Mouse (Mus musculus): ENCODE measurements around the gene Wdr6. TPM values are rescaled to one million over a fixed set of nuclear protein-coding genes. Genes with fewer than 3 reads are reported as not detected.

The Wdr6 gene
- polyA plus RNA-seq, 1 experiment: 97.4 TPM

GRCm38 (mm10) chr9:108571401-108571973 lies 7.1 kb downstream of the Wdr6 start:
- no peak for TF ChIP-seq POLR2A (IDR thresholded peaks at IDR 0.05; ENCODE audit: borderline replicate concordance, insufficient read depth, low read length)
- TF ChIP-seq CTCF (IDR thresholded peaks at IDR 0.05; ENCODE audit: borderline replicate concordance, insufficient read depth, low read depth, low read length): no peak
- no peak for DNase-seq
- H3K4me1 ChIP-seq (ENCODE audit: control insufficient read depth, insufficient read depth, low read length): peaks cover 4% of the 10 kb centered on the region; the same call in 1 of the 2 replicates
- H3K27me3 ChIP-seq (ENCODE audit: control insufficient read depth, insufficient read depth, low read length): no peaks in the 10 kb centered on the region
- no peak overlapping the region for H3K4me3 ChIP-seq (replicated peaks; ENCODE audit: insufficient read depth, low read depth, low read length)
- WGBS: 90% methylated on average over 16 of the region's 16 CpGs
- H3K27ac ChIP-seq (ENCODE audit: insufficient read depth, low read length): no peak overlapping the region

DNA sequence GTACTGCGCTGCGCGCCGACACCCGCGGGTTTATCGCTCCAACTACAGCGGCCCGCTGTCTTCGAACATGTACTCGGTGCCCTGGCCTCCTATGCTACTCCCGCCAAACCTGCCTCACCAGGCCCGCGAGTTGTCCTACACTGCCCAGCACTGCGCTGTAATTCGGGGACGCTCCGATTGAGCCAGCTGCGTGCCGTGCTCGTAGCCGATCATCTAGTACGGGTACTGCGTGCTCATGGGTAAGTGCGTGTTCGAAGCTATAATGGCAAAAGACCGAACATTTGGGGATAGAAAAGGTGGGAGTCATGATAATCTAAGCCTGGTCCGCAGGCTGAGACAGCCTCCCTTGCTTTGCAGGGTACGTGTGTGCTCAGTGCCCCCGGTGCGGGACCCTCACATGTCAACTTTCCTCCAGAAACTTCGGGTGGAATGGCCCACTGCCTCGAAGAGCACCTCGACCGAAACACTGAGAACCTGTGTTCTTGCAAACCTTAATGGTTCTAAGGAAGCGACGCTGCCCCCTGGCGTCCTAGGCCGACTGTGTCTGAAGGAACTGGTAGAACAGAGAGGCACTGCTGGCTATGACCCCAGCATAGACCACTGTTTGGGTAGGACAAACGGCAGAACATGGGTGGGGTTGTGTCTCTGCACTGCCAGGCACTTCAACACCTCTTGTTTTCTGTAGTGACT lies 8.2 kb downstream of the Wdr6 start:
- Histone ChIP-seq H3K4me3 (replicated peaks; ENCODE audit: insufficient read depth, low read depth, low read length) (peak overlapping the region; percentile 66), H3K27me3 (ENCODE audit: control insufficient read depth, insufficient read depth, low read length) (no peaks in the 10 kb centered on the region), H3K4me1 (ENCODE audit: control insufficient read depth, insufficient read depth, low read length) (peaks cover 8% of the 10 kb centered on the region), H3K27ac (ENCODE audit: insufficient read depth, low read length) (no peak overlapping the region)
- DNase-seq: peak; percentile 69 to 74
- no peak for TF ChIP-seq POLR2A (IDR thresholded peaks at IDR 0.05; ENCODE audit: borderline replicate concordance, insufficient read depth, low read length)
- TF ChIP-seq CTCF (IDR thresholded peaks at IDR 0.05; ENCODE audit: borderline replicate concordance, insufficient read depth, low read depth, low read length): peak; percentile 67
- WGBS: 1% methylated on average over 40 of the region's 40 CpGs

DNA sequence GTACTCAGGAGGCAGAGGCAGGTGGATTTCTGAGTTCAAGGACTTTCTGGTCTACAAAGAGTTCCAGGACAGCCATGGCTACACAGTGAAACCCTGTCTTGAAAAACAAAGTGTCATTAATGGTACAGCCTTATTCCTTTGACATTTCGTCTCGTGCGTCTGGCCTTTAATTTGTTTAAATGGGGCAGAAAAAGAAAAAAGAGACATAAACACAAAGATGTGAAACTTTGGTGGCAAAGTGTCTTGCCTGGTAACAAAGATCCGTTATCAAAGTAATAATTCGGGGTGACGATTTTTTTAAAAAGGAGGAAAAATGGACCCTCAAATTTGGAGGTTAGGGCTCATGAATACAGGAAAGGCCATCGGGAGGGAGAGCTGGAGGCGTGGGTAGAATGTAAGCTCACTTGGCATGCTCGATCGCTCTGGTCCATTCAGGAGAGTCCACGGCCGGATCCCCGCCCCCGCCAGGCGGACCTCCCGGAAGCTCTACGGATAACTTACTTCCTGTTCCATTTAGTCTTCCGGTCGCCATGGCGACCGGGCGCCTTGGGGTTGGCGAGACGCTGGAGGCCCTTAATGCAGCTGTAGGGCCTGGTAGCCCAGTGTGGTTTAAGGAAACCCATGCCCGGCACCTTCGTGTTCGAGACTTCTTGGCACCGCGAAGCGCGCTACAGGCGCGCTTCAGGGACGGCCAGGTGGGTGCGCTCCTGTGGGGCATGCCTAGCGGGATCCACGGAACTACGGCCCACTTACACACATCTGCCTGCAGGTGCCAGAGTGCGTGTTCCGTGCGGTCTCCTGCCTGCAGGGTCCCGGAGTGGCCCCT lies 8.9 kb downstream of the Wdr6 start, which contains the start of gene Dalrd3:
Gene Dalrd3, plus strand, starts transcription at position 506 of the 826 bp plus-strand sequence.
- 5% methylated on average over 42 of the region's 42 CpGs for WGBS

DNA sequence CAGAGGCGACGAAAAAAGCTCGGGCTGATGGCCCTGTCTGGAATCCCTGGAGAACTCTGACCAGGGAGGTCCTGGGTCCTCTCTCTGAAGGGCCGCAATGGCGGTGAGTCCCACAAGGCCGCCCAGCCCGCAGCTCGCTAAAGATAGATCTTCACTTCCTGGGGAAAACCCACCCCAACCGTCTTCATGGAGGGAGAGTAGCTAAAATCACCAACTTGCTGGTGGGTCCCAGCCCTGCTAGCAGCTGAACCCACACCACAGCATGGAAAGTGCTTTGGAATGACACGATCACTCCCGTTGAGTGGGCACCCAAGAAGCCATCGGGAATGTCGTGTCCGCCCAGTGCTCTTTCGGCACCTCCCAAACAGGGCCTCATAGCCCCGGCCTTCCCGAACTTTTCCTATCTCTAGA lies 10.0 kb downstream of the Wdr6 start:
- Histone ChIP-seq H3K4me3 (replicated peaks; ENCODE audit: insufficient read depth, low read depth, low read length) (no peak overlapping the region), H3K4me1 (ENCODE audit: control insufficient read depth, insufficient read depth, low read length) (peaks cover 8% of the 10 kb centered on the region)

More for the DNA sequence above, 8.9 kb downstream of the Wdr6 start, which contains the start of gene Dalrd3:
- H3K27ac ChIP-seq (ENCODE audit: insufficient read depth, low read length): no peak within 1 kb of the TSS
- peaks cover 8% of the 10 kb centered on the region for H3K4me1 ChIP-seq (ENCODE audit: control insufficient read depth, insufficient read depth, low read length)
- TF ChIP-seq POLR2A (IDR thresholded peaks at IDR 0.05; ENCODE audit: borderline replicate concordance, insufficient read depth, low read length) (peak; percentile 33; the same call in 1 of the 2 replicates), CTCF (IDR thresholded peaks at IDR 0.05; ENCODE audit: borderline replicate concordance, insufficient read depth, low read depth, low read length) (no peak)
- H3K4me3 ChIP-seq (replicated peaks; ENCODE audit: insufficient read depth, low read depth, low read length): peak within 1 kb of the TSS; percentile 66
- peak; percentile 88 to 94 for DNase-seq
- no peaks in the 10 kb centered on the region for H3K27me3 ChIP-seq (ENCODE audit: control insufficient read depth, insufficient read depth, low read length)

DNA sequence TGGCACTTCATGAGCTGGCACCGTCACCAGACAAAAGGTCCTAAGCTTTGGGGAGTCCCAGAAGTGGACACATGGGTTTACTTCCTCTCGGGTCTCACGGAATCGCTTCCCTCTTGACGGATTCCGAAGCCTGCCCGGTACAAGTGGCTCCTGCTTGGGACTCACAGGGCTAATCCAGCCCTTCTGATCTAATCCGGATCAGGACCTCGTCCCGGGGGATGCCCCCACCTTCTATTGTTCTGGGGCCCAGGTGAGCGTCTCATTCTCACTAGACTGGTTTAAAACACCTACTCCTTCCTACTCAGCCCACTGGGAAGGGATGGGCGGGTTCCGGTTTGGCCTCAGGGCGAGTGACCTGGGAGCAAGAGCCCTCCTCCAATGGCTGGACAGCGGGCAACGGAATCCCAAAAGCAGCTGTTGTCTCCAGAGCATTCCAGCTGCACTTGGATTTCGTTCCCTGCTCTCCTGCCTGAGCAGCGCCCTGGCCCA lies 10.6 kb downstream of the Wdr6 start:
- peak overlapping the region; percentile 57; the same call in 1 of the 2 replicates for H3K27ac ChIP-seq (ENCODE audit: insufficient read depth, low read length)
- no peak for TF ChIP-seq POLR2A (IDR thresholded peaks at IDR 0.05; ENCODE audit: borderline replicate concordance, insufficient read depth, low read length)
- TF ChIP-seq CTCF (IDR thresholded peaks at IDR 0.05; ENCODE audit: borderline replicate concordance, insufficient read depth, low read depth, low read length): no peak
- peak overlapping the region; percentile 92 for H3K4me3 ChIP-seq (replicated peaks; ENCODE audit: insufficient read depth, low read depth, low read length)
- peaks cover 8% of the 10 kb centered on the region for H3K4me1 ChIP-seq (ENCODE audit: control insufficient read depth, insufficient read depth, low read length)
- H3K27me3 ChIP-seq (ENCODE audit: control insufficient read depth, insufficient read depth, low read length): no peaks in the 10 kb centered on the region
- 14% methylated on average over 18 of the region's 18 CpGs for WGBS
- DNase-seq: no peak

More for the DNA sequence above, 10.0 kb downstream of the Wdr6 start:
- TF ChIP-seq POLR2A (IDR thresholded peaks at IDR 0.05; ENCODE audit: borderline replicate concordance, insufficient read depth, low read length) (no peak), CTCF (IDR thresholded peaks at IDR 0.05; ENCODE audit: borderline replicate concordance, insufficient read depth, low read depth, low read length) (no peak)
- WGBS: 81% methylated on average over 17 of the region's 17 CpGs
- no peak for DNase-seq
- Histone ChIP-seq H3K27me3 (ENCODE audit: control insufficient read depth, insufficient read depth, low read length) (no peaks in the 10 kb centered on the region), H3K27ac (ENCODE audit: insufficient read depth, low read length) (no peak overlapping the region)

DNA sequence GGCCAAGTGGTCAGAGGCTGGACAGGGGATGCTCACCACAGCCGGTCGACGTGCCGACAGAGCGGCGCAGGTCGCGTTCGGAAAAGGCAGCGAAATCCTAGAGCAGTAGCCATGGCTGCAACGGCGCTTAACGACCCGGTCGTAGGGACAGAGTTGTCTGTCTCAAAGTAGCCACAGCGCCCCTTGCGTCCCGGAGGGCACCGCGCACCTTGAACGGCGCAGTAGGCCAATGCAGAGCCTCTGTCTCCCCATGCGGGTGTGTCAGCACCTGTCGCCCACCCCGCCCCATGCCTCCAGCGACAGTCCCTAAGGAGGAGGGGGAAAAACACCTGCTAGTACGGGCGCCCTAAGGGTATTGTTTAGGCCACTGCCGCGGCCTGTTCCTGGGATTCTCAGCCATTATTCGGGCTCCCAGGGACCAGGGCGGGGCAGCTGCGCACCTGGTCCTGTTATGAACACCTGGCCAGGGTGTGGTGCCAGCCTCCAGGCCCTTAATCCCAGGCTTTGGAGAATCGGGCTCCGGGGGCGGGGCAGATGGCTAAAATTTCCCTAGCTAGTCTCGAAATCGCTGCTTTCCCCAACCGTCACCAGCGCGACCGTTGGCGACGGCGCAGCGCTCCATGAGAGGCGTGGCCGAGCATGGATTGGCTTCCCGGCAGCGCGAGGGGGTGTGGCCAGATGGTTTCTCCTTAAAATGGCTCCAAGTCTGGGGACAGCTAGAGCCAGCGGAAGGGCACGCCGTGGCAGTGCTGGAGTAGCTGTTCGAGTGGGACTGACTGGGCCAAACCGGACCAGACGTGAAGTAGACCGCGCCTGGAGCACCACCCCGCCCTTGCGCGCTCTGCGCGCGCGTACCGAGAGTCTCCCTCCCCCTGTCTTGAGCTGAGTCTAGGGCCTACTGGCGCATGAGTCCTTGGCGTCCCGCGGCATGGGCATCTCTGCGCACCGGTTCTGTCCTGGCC lies 11.4 kb downstream of the Wdr6 start, which contains the start of gene Ndufaf3:
Gene Ndufaf3, minus strand, starts transcription at position 620 of the 962 bp plus-strand sequence.
- DNase-seq: peak; percentile 96 to 98
- Histone ChIP-seq H3K27me3 (ENCODE audit: control insufficient read depth, insufficient read depth, low read length) (no peaks in the 10 kb centered on the region), H3K27ac (ENCODE audit: insufficient read depth, low read length) (peak within 1 kb of the TSS; percentile 78), H3K4me1 (ENCODE audit: control insufficient read depth, insufficient read depth, low read length) (peaks cover 8% of the 10 kb centered on the region), H3K4me3 (replicated peaks; ENCODE audit: insufficient read depth, low read depth, low read length) (peak within 1 kb of the TSS; percentile 92)
- TF ChIP-seq POLR2A (IDR thresholded peaks at IDR 0.05; ENCODE audit: borderline replicate concordance, insufficient read depth, low read length) (peak; percentile 97), CTCF (IDR thresholded peaks at IDR 0.05; ENCODE audit: borderline replicate concordance, insufficient read depth, low read depth, low read length) (peak; percentile 91)
- WGBS: under 1% methylated on average over 73 of the region's 73 CpGs
